Mouse (Mus musculus) spleen, adult 18-20 months (tissue): ENCODE measurements around the gene Tmem8.
"Not testable (repeated sequence)": the region's sequence is repeated elsewhere in the genome, so short reads cannot be mapped to it uniquely, and the experiment has no call there.

Source experiments
- DNase-seq, 2 experiments: peaks; one replicate each; pipeline ENCODE4 v3.0.0; 2022; ENCODE audit warnings: mixed read lengths in 2 of 2

Gene Tmem8

DNA sequence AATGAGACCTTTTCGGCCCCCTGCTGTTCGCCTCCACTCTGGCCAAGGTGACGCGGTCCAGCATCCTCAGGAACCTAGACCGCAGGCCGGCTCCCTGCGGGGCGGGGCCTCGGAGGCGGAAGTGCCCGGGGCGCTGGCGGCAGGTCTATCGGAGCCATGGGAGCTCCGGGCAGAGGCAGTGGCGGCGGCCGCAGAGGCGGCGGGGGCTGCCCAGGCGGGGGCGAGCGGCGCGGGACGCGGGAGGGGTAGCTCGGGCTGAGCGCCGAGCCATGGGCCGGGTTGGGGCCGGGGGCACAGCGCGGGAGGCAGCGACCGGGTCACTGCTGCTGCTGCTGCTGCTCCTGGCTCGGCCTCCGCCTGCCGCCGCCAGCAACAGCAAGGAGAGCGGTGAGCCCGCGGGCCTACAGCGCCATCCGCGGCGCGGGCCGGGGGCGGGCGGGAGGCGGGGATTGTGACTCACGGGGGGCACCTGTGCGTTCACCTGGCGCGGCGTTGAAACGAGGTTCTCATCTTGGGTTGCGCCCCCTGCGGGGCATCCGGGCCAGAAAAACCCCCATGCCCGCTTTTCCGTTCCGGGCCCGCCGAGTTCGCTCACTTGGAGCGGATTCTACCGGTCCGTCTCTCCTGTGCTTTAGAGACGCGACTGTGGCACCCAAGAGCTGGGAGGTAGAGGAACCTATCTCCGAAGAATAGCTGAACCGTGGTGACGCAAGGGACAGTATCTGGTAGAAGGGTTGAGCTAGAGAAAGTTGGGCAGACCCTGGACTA is at the start of gene Tmem8:
Gene Tmem8, plus strand, starts transcription at position 119 of the 768 bp plus-strand sequence.
- DNase-seq: peak; percentile 69 to 80

DNA sequence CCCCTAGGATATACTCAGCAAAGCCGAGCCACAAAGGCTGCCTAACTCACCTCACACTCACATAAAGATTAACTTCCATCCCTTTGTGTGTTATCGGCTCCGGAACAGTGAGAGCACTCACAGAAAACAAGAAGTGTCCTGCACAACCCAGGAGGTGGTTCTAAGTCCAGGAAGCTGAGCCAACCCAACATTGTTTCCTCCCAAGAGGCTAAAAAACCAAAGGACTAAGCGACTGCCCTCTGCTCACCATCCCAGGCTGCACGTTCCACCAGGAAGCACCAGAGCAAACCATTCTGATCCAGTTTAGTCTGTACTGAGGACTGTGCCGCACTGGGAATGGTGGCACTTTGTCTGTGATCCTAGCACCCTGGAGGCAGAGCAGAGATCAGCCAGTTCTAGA is 48.2 kb upstream of the Tmem8 start:
- DNase-seq: no peak

DNA sequence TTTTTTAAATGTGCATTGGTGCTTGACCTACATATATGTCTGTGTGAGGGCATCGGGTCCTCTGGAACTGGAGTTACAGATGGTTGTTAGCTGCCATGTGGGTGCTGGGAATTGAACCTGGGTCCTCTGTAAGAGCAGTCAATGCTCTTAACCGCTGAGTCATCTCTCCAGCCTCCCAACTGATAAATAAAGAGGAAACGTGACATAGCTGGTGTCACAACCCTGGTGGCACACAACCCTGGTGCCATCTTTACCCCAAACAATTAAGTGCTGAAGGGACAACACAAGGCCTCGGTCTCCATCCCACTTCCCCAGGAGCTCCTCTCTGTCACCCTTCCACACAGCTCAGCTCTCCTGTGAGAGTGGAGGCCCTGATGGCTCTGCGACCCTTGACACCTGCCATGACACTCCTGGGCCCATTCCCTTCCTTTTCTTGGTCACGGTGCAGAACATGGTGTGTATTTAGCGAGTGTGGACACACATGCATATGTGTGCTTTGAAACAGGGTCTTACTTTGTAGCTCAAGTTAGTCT is 46.5 kb upstream of the Tmem8 start:
- DNase-seq: no peak

DNA sequence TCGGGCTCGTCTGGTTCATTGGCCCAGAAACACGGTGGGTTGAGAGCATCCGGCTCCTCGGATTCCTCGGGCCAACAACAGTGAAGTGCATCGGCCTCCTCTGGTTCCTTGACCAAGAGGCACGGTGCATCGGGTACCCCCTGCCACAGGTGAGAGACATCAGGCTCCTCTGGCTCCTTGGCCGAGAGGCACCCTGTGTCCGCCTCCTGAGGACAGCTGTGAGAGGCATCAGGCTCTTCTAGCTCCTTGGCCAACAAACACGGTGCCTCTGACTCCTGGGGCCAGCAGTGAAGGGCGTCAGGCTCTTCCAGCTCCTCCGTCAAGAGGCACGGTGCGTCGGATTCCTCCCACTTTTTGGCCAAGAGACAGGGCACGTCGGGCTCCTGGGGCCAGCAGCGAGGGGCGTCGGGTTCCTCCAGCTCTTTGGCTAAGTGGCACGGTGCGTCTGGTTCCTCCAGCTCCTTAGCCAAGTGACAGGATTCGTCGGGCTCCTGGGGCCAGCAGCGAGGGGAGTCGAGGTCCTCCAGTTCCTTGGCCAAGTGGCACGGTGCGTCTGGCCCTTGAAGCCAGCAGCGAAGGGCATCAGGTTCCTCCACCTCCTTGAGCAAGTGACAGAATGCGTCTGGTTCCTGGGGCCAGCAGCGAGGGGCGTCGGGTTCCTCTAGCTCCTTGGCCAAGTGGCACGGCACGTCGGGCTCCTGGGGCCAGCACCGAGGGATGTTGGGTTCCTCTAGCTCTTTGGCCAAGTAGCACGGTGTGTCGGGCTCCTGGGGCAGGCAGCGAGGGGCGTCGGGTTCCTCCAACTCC is 44.9 kb upstream of the Tmem8 start:
- no peak for DNase-seq

DNA sequence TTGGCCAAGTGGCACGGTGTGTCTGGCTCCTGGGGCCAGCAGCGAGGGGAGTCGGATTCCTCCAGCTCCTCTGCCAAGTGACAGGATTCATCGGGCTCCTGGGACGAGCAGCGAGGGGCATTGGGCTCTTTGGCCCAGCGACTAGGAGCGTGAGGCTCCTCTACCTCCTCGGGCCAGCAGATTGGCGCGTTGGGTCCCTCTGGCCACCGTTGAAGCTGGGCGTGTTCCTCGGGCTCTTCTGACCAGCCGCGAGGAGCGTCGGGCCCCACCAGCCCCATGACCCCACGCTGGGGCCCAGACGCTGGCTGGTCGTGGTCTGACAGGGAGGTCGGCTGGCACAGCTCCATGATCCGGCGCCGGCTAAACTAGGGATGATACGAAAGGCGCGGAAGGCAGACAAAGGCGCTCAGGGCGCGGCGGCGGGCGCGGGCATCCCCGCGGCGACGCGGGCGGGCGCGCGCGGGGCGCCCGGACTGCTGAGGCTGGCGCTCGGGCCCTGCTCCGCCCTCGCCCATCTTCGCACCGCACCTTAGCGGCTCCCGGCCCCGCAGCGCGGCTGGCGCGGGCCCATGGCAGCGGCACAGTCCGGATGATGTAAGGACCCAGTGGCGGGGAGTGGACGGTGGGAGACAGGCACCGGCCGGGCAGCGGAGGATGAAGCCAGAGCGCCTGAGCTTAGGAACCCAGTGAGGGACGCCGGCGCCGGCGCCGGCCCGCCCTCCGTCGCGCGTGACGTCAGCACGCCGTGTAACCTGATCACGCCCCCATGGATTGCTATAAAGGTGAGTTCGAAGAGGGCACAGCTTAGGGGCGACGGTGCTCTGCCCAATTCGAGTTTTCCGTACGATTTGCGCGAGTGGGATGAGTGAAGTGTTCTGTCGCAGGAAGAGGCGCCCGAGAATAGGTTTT is 44.0 kb upstream of the Tmem8 start, which contains the start of gene Rab11fip3:
Gene Rab11fip3, minus strand, starts transcription at position 725 of the 909 bp plus-strand sequence.
- DNase-seq: peak; percentile 64 to 79

DNA sequence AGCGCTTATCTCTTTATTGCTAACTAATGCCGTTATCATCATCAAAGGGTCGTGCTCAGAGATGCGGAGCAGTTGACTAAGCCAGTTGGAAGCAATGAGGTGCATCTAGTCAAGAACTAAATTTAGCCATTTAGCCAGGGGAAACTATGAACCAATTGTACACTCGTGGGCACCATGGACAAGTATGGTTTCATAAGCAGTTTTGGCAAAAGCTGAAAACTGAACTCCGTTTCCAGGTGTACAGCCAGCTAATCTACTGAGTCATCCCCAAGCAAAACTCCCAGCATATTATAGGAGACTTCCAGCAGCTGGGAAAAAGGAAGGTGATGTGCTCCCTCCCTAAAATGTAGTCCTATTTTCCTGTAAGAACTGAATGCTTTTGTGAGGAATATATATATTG is 43.0 kb upstream of the Tmem8 start:
- no peak for DNase-seq

- DNase-seq: no peak
Observed at GRCm38 (mm10) chr17:26075246-26075645, 37.9 kb upstream of the Tmem8 start.

DNA sequence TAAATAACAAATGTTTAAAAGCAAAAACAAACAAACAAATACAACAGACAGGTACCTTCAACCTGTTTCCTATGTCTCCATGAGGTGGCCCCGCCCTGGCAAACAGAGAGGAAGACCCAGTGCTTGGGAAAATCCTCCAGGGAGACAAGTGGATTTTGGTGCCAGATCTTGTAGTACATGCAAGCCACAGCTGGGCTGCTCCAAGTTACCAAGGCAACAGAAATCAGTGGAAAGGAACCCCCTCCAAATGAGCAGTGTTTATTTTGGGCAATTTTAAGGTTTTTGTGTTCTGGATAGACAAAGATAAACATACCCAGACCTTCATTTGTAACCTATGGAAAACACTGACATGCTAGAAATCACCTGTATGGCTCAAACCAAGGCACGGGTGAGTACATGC is 34.2 kb upstream of the Tmem8 start:
- no peak for DNase-seq

GRCm38 (mm10) chr17:26080867-26081266 is 32.2 kb upstream of the Tmem8 start:
- DNase-seq: no peak

- DNase-seq: no peak
Observed at GRCm38 (mm10) chr17:26087059-26087564, 26.0 kb upstream of the Tmem8 start.

DNA sequence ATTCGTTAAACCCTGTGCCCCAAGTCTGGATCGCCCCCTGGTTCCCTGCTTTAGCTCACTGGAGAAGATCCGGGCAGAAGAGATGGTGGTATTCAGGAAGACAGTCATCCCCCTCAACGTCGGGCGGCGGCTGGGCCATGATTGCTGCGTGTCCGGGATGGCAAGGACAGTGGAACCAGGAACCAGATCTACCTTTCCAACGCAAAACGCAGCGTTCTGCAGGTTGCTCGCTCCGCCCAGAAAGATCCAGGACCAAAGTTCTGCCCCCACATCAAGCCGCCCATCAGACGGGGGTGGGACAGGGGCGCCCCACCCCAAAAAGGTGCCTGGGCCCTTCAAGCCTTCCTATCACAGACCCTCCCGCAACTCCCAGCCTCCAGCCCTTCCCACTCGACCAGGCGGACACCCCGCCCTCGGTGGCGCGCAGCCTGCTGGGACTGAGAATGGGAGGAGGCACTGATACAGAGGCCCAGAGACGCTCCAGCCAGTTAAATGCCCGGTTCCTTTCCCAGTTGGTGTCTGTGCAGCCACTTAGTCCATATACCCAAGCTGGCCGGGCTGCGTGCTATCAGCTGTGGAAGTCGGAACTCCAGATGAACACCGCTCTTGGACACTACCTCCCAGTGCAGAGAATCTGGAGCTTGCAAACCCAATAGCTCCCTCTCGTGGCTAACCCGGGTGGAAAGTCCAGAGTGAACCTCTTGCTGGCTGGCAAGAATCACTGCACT is 23.0 kb upstream of the Tmem8 start, which contains the start of gene Decr2:
Gene Decr2, minus strand, starts transcription at position 433 of the 728 bp plus-strand sequence.
- peak; percentile 60 to 78 for DNase-seq

DNA sequence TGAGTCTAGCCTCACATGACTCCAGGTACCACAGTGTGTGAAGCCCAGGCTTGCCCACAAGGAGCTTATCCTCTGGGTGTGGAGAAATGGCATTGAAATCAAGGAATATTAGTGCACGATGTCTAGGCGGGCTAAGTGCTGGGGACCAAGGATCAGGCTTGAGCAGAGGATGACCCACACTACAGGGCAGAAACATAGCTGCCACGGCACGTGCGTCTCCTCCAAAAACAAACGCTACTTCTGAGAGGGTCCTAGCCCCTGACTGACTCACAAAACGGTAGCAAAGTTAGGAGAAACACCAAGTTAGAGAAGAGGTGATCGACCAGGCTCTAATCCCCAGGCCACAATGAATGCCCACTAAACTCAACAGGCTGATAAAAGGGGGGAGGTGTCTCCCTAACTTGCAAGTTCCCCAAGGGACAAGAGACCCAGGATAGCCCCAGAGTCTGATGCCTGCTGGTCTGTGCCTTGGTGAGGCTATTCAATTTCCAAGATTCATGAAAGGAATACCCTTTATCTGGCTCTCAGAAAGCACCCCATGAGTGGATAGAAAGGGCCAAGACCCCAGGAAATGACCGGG is 18.5 kb upstream of the Tmem8 start:
- no peak for DNase-seq

- peak in 1 of 2 experiments; percentile 53 for DNase-seq
Observed at GRCm38 (mm10) chr17:26095121-26095740, 17.9 kb upstream of the Tmem8 start, which contains the start of gene Nme4. Gene Nme4 (minus strand): TSS chr17:26095602.

DNA sequence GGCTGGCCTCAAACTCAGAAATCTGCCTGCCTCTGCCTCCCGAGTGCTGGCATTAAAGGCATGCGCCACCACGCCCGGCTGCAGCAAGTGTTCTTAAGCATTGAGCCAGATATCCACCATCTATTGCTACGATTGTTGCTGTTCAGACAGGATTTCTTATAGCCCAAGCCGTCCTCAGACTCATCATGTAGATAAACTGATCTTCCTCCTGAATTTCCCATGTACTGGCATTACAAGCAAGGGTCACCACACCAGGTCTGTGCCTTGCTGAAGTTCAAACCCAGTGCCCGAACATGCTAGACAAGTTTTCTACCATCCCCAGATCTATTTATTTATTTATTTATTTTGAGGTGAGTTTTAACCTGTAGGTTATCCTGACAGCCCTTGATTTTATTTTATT is 14.6 kb upstream of the Tmem8 start:
- DNase-seq: no peak

- not testable (repeated sequence) for DNase-seq
Observed at GRCm38 (mm10) chr17:26099316-26099715, 13.8 kb upstream of the Tmem8 start.

DNA sequence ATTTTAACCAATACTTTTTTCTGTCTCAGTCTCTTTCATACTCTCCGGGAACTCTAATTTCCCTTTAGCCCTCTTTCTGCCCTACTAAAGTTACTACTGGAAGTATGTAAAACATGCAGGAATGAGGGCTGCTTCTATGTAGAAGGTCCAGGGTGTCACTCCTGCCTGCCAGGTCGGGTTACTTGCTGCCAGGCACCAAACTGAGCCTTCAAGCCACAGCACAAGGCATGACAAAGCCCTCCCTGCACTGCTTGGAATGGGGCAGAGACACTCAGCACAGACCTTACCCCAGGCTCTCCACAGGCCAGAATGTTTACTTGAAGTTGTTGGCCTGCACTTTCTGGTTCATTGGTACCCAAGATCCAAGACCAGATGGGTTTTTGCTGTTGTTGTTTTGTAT is 12.9 kb upstream of the Tmem8 start:
- DNase-seq: no peak

DNA sequence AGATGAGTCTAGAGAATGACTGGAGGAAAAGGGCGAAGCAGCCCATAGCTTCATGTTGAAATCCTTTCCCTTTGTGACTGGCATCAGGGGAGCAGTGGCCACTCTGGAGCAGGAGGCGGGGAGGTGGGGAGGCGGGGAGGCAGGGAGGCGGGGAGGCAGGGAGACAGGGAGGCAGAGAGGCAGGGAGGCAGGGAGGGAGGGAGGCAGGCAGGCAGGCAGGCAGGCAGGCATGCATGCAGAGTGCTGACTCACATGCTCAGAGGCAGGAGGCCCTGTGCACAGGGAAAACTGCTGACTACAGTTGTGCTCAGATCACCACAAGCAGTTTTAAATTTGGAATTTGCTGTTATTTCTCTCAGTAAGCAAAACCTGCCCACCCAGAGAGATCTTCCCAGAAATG is 11.6 kb upstream of the Tmem8 start:
- no peak for DNase-seq

DNA sequence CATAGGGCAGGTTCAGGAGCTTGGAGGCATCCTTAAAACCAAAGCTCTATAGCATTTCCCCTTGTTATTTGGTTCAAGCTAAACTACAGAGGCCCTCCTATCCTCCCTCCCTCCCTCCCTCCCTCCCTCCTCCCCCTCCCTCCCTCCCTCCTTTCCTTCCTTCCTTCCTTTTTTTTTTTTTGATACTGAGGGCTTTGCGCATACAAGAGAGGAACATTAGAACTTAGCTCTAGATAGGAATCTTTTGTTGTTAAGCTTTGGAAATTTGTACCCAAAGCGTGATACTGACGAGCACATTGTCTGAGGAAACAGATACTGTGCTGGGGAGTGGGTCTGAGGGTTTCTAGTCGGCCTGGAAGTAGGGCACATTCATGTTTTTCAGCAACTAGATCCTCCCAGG is 7.5 kb upstream of the Tmem8 start:
- no peak for DNase-seq

- no peak for DNase-seq
Observed at GRCm38 (mm10) chr17:26110156-26110555, 2.9 kb upstream of the Tmem8 start.

- no peak for DNase-seq
Observed at GRCm38 (mm10) chr17:26111024-26111423, 2.1 kb upstream of the Tmem8 start.

- no peak for DNase-seq
Observed at GRCm38 (mm10) chr17:26111722-26112121, 1.4 kb upstream of the Tmem8 start.
